Mouse (Mus musculus): Measurements from ENCODE around the gene Lhpp. TPM values are rescaled to one million over a fixed set of nuclear protein-coding genes. Genes with fewer than 3 reads are reported as not detected.

Gene Lhpp
- total and polyA plus RNA-seq, 2 experiments from 2014 or later, result 22.9 to 40.1 TPM

GRCm38 (mm10) chr7:132712956-132713355 lies 102.5 kb downstream of the Lhpp start:
- Histone ChIP-seq H3K4me1 (ENCODE audit: control insufficient read depth, insufficient read depth) (peaks cover 42% of the 10 kb centered on the region), H3K9ac (replicated peaks; ENCODE audit: low read depth, low read length) (peak overlapping the region; percentile 22; the same call in 1 of the 2 replicates), H3K27ac (ENCODE audit: low read depth) (peak overlapping the region; percentile 98), H3K4me3 (ENCODE audit: low read depth, low read length) (no peak overlapping the region), H3K36me3 (replicated peaks; ENCODE audit: control insufficient read depth, insufficient read depth, low read length) (peaks cover 9% of the 10 kb centered on the region), H3K9me3 (replicated peaks; ENCODE audit: control insufficient read depth, low read length) (no peaks in the 10 kb centered on the region), H3K27me3 (ENCODE audit: control insufficient read depth, insufficient read depth, low read length) (no peaks in the 10 kb centered on the region), H3K4me2 (ENCODE audit: low read depth, low read length) (no peak overlapping the region)
- ATAC-seq (ENCODE audit: insufficient read depth, low read depth) (no peak), DNase-seq (ENCODE audit: low spot score) (no peak)
- TF ChIP-seq CTCF (IDR thresholded peaks at IDR 0.05; ENCODE audit: low read depth), result no peak
- TF ChIP-seq EP300 (IDR thresholded peaks at IDR 0.05; ENCODE audit: low read depth), result no peak
- WGBS, result 68% methylated on average over 7 of the region's 7 CpGs

GRCm38 (mm10) chr7:132713483-132714126 lies 103.2 kb downstream of the Lhpp start:
- Histone ChIP-seq H3K9ac (replicated peaks; ENCODE audit: low read depth, low read length) (peak overlapping the region; percentile 22; the same call in 1 of the 2 replicates), H3K27ac (ENCODE audit: low read depth) (peak overlapping the region; percentile 98), H3K4me1 (ENCODE audit: control insufficient read depth, insufficient read depth) (peaks cover 42% of the 10 kb centered on the region), H3K4me3 (ENCODE audit: low read depth, low read length) (no peak overlapping the region), H3K36me3 (replicated peaks; ENCODE audit: control insufficient read depth, insufficient read depth, low read length) (peaks cover 9% of the 10 kb centered on the region), H3K4me2 (ENCODE audit: low read depth, low read length) (peak overlapping the region; percentile 1; the same call in 1 of the 2 replicates), H3K9me3 (replicated peaks; ENCODE audit: control insufficient read depth, low read length) (no peaks in the 10 kb centered on the region), H3K27me3 (ENCODE audit: control insufficient read depth, insufficient read depth, low read length) (no peaks in the 10 kb centered on the region)
- ATAC-seq (ENCODE audit: insufficient read depth, low read depth), result peak; percentile 16
- DNase-seq (ENCODE audit: low spot score), result peak; percentile 51
- 28% methylated on average over 8 of the region's 8 CpGs for WGBS
- TF ChIP-seq CTCF (IDR thresholded peaks at IDR 0.05; ENCODE audit: low read depth), result no peak
- no peak for TF ChIP-seq EP300 (IDR thresholded peaks at IDR 0.05; ENCODE audit: low read depth)

GRCm38 (mm10) chr7:132714236-132714923 lies 103.9 kb downstream of the Lhpp start:
- WGBS, result 4% methylated on average over 6 of the region's 6 CpGs

GRCm38 (mm10) chr7:132715259-132715658 lies 104.8 kb downstream of the Lhpp start:
- Histone ChIP-seq H3K4me3 (ENCODE audit: low read depth, low read length) (no peak overlapping the region), H3K36me3 (replicated peaks; ENCODE audit: control insufficient read depth, insufficient read depth, low read length) (peaks cover 9% of the 10 kb centered on the region), H3K27ac (ENCODE audit: low read depth) (peak overlapping the region; percentile 98), H3K27me3 (ENCODE audit: control insufficient read depth, insufficient read depth, low read length) (no peaks in the 10 kb centered on the region), H3K4me2 (ENCODE audit: low read depth, low read length) (no peak overlapping the region), H3K4me1 (ENCODE audit: control insufficient read depth, insufficient read depth) (peaks cover 42% of the 10 kb centered on the region), H3K9me3 (replicated peaks; ENCODE audit: control insufficient read depth, low read length) (no peaks in the 10 kb centered on the region), H3K9ac (replicated peaks; ENCODE audit: low read depth, low read length) (no peak overlapping the region; the same call in 1 of the 2 replicates)
- no peak for ATAC-seq (ENCODE audit: insufficient read depth, low read depth)
- no peak for TF ChIP-seq EP300 (IDR thresholded peaks at IDR 0.05; ENCODE audit: low read depth)
- TF ChIP-seq CTCF (IDR thresholded peaks at IDR 0.05; ENCODE audit: low read depth), result no peak
- WGBS, result 94% methylated on average over 4 of the region's 4 CpGs
- DNase-seq (ENCODE audit: low spot score), result no peak

More at GRCm38 (mm10) chr7:132714236-132714923, 103.9 kb downstream of the Lhpp start:
- no peaks in the 10 kb centered on the region for H3K9me3 ChIP-seq (replicated peaks; ENCODE audit: control insufficient read depth, low read length)
- TF ChIP-seq EP300 (IDR thresholded peaks at IDR 0.05; ENCODE audit: low read depth) (no peak; the same call in none of the 2 replicates), CTCF (IDR thresholded peaks at IDR 0.05; ENCODE audit: low read depth) (0 out of 2 replicates have a peak, but pooled peaks have one; percentile 4)
- no peaks in the 10 kb centered on the region for H3K27me3 ChIP-seq (ENCODE audit: control insufficient read depth, insufficient read depth, low read length)
- 0 out of 2 replicates have a peak overlapping the region, but pooled peaks have one; percentile 30 for H3K9ac ChIP-seq (replicated peaks; ENCODE audit: low read depth, low read length)
- peaks cover 9% of the 10 kb centered on the region for H3K36me3 ChIP-seq (replicated peaks; ENCODE audit: control insufficient read depth, insufficient read depth, low read length)
- peaks cover 42% of the 10 kb centered on the region for H3K4me1 ChIP-seq (ENCODE audit: control insufficient read depth, insufficient read depth)
- DNase-seq (ENCODE audit: low spot score) (peak; percentile 96), ATAC-seq (ENCODE audit: insufficient read depth, low read depth) (peak; percentile 92)
- no peak overlapping the region for H3K4me3 ChIP-seq (ENCODE audit: low read depth, low read length)
- H3K4me2 ChIP-seq (ENCODE audit: low read depth, low read length), result peak overlapping the region; percentile 1; the same call in 1 of the 2 replicates
- H3K27ac ChIP-seq (ENCODE audit: low read depth), result peak overlapping the region; percentile 98

GRCm38 (mm10) chr7:132719570-132719969 lies 109.1 kb downstream of the Lhpp start:
- H3K4me1 ChIP-seq (ENCODE audit: control insufficient read depth, insufficient read depth), result peaks cover 33% of the 10 kb centered on the region
- no peaks in the 10 kb centered on the region for H3K27me3 ChIP-seq (ENCODE audit: control insufficient read depth, insufficient read depth, low read length)
- H3K36me3 ChIP-seq (replicated peaks; ENCODE audit: control insufficient read depth, insufficient read depth, low read length), result peaks cover 9% of the 10 kb centered on the region; the same call in 1 of the 2 replicates
- H3K9ac ChIP-seq (replicated peaks; ENCODE audit: low read depth, low read length), result 0 out of 2 replicates have a peak overlapping the region, but pooled peaks have one; percentile 5
- 79% methylated on average over 4 of the region's 4 CpGs for WGBS
- ATAC-seq (ENCODE audit: insufficient read depth, low read depth) (no peak), DNase-seq (ENCODE audit: low spot score) (no peak)
- no peak overlapping the region for H3K4me2 ChIP-seq (ENCODE audit: low read depth, low read length)
- H3K27ac ChIP-seq (ENCODE audit: low read depth), result 0 out of 2 replicates have a peak overlapping the region, but pooled peaks have one; percentile 22
- no peaks in the 10 kb centered on the region for H3K9me3 ChIP-seq (replicated peaks; ENCODE audit: control insufficient read depth, low read length)
- H3K4me3 ChIP-seq (ENCODE audit: low read depth, low read length), result no peak overlapping the region
- TF ChIP-seq CTCF (IDR thresholded peaks at IDR 0.05; ENCODE audit: low read depth), result no peak
- TF ChIP-seq EP300 (IDR thresholded peaks at IDR 0.05; ENCODE audit: low read depth), result no peak
